Mouse (Mus musculus) heart, adult 9 months (tissue): Measurements from ENCODE around the gene Tnxb.

Experiments used
- DNase-seq, 2 experiments: peaks; one replicate each; pipeline ENCODE4 v3.0.0; 2022; ENCODE audit warnings: low spot score in 2 of 2

Gene Tnxb

DNA sequence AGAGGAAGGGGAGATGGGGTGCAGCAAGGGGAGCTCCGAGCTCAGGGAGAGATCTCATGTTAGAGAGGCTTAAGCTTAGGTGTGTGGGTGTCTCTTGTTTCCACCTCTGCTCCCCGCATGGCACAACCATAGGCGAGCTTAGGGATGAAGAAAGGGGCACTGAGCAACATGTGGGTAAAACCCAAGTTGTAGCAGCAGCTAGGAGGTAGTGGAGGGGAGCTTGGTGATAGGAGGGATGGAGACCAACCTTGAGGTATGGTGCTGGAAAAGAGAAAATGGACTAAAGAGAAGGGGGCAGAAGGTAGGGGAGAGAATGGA, 10.5 kb upstream of the Tnxb start:
- DNase-seq: no peak

DNA sequence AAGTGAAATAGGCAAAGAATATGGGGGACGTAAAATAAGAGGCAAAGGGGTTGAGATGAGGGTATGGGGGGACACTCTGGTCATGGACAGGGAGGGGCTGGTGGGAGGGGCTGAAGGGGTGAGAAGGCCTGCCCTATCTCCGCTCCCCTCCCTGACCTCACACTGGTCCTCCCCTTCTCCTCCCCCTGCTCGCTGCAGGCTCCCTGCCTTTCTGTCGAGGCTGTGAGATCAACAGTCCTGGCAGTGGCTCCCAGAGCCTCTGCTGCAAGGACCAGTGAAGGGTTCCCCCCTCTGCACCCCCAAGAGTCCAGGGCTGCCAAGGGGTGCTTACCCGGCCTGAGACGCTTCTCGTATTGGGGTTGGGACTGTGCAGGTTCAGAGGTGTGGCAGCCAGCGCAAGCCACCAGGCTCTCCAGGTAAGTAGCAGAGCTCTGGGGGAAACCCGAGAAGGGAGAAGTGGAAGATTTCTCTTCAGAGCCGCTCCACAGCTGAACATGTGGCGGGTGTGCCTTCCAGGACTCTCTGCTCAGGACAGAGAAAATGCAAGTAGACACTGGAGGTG, 10.0 kb upstream of the Tnxb start:
- DNase-seq: peak in 1 of 2 experiments; percentile 76

DNA sequence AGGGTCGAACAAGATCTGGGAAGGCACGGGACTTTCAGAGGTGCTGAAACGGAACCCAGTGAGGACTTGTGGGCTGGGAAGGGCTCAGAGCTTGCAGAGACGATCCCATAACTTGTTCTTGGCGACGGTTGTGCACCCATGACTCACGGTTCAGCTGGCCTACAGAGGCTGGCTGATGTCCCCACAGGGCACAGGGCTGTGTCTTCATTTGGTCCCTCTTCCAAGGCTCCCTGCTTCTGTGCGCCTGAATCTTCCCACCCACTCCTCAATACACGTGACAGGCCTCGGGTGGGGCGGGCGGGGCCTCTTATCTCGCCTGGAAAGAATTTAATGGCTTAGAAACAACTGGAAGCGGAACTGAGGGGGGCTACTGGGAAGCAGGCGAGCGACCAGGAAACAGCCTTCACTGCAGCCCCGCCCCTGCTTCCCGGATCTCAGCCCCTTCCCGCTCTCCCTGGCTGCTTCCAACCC, 9.2 kb upstream of the Tnxb start:
- peak; percentile 84 to 87 for DNase-seq

DNA sequence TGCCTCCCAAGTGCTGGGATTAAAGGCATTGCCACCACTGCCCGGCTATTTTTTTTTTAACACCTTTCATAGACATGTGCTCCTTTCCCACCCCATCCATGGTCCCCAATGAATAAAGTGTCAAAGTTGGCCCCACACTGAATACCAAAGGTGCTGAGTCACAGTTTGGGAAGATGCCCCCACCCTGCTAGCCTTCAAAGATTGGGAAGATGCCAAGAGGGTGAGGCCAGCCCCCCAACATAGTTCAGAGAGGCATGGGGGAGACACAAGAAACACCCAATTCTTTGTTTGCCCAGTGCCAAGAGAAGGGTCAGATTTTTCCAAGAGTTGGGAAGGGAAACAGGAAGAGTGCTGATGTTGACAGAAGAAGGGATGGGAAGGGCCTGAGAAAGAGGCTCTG, 7.9 kb upstream of the Tnxb start:
- no peak for DNase-seq

DNA sequence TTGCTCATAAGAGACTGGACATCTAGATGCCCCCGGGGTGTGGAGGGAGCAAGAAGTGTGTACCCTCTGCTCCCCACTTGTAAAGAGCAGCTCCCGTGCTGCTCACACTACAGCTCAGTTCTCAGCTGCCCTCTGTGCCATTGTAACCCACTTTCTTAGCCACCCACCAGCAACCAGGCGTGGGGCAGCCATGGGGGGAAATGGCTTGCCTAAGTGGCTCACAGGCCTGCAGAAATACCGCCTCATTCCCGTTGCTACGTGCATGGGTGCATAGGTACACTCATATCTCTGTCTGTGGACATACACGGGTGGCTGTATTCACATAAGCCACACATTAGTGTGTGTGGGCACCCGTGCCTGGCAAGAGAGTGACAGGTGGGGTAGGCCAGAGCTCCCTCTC, 7.4 kb upstream of the Tnxb start:
- DNase-seq: no peak

DNA sequence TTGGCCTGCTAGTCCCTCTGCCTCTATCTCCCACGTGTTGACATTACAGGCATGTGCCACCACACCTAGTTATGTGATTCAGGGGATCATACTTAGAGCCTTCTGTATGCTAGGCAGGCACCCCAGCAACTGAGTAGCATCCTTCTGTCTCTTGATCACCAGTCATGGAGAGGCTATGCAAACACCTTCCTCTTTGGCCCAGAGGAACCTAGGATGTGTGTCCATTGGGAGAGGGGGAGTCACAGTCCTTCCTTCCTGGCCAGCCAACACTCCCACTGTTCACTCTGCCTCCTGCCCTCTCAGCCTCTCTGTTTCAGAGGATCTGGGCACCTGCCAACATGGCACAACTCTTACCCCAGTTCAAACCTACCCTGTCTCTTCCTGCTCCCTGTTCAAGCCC, 6.8 kb upstream of the Tnxb start:
- no peak for DNase-seq

DNA sequence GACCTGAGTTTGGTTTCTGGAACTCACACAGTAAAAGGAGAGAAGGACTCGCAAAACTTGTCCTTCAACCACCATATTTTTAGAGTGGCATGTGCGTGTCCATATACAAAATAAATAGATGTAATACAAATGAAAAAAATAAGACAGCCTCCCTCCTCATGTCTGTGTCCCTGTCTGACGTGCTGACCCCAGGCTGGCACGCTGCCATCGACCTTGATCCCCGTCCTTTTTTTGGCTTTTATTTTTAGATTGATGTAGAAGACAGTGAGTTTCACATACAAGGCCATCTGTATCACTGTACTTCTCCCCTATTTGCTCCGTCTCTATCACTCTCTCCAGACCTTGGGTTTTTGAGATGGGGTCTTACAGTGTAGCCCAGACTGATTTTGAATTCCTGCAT, 5.9 kb upstream of the Tnxb start:
- DNase-seq: no peak

DNA sequence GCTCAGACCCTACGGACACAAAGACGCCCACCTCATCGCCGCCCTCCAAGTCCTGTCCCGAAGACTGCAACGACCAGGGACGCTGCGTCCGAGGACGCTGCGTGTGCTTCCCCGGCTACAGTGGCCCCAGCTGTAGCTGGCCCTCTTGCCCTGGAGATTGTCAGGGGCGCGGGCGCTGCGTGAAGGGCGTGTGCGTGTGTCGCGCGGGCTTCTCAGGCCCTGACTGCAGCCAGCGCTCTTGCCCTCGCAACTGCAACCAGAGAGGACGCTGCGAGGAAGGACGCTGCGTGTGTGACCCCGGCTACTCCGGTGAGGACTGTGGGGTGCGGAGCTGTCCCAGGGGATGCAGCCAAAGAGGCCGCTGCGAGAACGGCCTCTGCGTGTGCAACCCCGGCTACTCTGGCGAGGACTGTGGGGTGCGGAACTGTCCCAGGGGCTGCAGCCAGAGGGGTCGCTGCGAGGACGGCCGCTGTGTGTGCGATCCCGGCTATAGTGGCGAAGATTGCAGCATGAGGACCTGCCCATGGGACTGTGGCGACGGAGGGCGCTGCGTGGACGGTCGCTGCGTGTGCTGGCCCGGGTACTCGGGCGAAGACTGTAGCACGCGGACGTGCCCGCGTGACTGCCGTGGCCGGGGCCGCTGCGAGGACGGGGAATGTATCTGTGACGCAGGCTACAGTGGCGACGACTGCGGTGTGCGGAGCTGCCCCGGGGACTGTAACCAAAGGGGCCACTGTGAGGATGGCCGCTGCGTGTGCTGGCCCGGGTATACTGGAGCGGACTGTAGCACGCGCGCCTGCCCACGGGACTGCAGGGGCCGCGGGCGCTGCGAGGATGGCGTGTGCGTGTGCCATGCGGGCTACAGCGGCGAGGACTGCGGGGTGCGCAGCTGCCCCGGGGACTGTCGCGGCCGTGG, 1.1 kb downstream of the Tnxb start:
- no peak for DNase-seq

DNA sequence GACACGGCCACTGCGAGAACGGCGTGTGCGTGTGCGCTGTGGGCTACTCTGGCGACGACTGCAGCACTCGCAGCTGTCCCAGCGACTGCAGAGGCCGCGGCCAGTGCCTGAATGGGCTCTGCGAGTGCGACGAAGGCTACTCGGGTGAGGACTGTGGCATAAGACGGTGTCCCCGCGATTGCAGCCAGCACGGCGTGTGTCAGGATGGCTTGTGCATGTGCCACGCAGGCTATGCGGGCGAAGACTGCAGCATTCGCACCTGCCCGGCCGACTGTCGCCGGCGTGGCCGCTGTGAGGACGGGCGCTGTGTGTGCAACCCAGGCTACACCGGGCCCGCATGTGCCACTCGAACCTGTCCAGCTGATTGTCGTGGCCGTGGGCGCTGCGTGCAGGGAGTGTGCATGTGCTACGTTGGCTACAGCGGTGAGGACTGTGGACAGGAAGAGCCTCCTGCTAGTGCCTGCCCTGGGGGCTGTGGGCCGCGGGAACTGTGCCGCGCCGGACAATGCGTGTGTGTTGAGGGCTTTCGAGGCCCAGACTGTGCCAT, 2.0 kb downstream of the Tnxb start:
- DNase-seq: no peak

DNA sequence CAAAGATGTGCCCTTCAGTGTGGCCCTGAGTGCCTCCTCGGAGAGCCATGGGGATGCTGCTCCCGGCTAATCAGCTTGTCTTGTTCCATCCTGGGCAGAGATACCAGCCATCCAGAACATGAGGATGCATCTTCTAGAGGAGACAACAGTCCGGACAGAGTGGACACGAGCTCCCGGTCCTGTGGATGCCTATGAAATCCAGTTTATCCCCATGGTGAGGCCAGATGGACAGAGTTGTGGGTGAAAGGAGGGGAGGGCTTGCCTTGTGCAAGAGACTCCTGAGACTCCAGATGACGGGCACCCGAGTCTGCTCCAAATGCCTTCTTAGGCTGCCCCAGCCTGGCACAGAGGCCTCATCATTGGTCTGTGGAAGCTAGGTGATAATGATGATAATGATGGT, 2.8 kb downstream of the Tnxb start:
- no peak for DNase-seq

DNA sequence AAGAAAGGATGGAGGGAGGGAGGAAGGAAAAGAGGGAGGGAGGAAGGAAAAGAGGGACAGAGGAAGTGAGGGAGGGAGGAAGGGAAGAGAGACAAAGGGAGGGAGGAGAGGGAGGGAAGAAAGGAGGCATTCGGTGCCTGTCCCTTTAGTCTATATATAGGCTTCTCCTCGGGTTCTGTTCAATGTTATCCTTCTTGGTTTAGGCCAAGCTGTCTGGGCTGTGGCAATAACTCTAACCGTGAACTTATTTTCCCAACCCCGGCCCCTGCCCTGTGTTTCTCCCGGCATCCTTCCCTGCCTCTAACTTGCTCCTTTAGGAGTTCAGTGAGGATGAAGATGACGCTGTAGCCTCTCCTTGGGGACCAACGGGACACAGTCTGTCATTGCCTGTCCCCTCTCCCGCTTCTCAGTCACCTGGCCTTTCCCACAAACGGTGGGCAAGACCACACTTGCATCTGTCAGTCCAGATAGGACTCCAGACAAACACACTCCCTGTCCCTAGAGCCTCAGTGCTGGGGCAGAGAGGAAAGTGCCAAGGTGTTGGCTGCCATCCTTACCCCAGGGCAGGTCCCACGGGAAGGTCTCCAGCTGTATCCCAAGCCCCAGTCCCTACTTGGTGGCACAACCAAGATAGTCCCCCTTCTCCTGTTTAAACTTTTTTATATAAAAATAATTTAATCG, 4.3 kb downstream of the Tnxb start:
- DNase-seq: no peak

DNA sequence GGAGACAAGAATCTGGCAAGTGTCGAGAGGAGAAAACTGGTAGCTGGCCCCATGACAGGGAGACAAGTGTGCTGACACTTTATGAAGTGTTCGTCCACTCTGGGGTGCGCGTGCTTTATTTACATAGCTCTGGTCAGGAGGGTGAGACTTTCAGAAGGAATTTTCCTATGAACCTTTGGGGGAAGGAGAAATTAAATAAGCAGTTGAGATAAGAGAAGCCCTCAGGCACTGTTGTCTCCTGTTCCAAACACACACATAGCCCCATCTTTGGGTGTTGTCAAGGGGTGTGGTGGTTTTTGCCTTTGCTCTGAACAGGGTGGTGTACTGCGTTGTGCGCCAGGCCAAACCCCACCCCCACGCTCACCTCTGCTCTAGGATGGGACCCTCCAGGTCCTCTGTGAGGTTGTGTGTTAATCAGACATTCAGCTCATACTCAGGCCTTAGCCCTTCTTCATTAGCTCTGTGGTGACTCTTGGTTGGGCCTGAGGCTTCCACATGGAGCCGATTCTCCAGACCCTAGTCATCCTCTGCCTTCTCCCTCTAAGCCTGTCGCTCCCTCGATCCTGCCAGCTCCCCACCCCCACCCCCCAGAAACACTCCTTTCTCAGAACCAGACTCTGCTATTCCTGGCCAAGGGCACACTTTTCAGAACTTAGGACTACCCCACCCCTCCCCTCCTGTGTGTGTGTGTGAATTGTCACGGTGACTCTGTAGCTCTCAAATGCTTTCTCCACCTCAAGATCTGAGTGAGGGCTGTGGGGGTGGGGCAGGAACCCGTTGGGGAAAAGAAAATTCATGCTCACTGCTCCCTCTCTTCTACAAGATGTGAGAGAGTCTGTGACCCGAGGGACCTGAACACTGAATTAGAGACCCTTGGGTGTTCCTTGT, 5.1 kb downstream of the Tnxb start:
- DNase-seq: no peak

DNA sequence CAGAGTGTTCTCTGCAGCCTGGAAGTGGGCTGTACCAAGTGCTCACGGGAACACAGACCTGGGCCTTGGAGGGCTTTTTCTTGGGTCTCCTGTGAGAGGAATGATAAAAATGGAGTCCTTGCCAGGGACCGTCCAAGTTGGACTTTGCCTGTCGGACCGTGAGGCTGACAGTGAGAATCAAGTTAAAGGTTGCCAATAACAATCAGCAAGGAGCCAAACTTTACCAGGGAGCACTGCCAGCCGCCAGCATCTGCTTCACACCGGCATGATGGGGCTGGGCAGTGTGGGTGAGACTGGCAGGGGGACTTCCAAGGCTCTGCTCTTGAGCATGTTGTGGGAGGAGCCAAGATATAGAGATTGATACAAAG, 5.7 kb downstream of the Tnxb start:
- no peak for DNase-seq

DNA sequence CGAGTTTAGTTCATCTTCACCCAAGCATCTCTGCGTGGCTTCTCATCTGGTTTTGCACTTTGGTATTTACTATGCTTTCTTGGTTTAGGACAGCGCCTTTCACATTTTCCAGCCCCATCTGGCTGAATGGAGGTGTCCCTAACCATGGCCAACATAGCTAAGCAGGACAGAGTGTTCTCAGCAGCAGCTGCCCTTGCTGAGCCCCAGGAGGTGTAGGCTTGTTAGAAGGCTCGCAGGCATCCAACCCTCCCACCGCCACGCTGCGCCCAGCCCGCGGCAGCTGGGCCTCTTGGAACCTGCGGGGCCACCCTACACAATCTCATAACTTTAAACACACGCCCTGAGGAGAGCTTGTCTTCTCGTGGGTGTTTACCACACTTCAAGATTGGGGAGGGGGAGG, 6.3 kb downstream of the Tnxb start:
- DNase-seq: no peak

DNA sequence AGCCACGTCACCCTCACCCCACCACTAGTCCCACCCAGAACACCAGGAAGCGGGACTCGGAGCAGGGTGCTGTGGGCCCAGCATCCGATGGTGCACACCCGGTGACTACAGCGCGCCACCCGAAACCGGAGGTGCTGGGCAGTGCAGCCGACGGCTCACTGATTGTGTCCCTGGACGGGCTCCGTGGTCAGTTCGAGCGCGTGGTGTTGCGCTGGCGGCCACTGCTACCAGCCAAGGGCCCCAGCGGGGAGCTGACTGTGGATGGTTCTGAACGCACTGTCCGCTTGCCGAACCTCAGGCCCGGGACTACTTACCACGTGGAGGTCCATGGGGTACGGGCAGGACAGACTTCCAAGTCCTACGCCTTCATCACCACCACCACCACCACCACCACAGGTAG, 9.9 kb downstream of the Tnxb start:
- DNase-seq: no peak

DNA sequence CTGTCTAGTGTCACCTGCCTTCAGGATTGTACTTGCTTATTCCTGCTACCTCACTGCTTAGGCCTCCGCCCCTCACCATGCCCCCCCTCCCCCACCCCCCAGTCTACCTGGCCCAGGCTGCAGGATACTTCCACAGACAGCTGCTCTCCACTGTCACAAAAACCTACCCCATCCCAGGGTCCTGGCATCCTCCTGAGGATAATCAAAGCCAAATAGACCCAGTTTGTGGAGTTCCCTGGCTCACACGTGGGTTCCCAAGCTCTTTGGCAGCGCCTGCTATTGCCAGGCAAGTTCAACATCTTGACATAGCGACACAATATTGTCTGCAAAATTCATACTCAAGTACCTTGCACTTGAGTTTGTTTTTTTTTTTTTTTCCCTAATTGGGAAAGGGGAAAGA, 10.3 kb downstream of the Tnxb start:
- DNase-seq: no peak

DNA sequence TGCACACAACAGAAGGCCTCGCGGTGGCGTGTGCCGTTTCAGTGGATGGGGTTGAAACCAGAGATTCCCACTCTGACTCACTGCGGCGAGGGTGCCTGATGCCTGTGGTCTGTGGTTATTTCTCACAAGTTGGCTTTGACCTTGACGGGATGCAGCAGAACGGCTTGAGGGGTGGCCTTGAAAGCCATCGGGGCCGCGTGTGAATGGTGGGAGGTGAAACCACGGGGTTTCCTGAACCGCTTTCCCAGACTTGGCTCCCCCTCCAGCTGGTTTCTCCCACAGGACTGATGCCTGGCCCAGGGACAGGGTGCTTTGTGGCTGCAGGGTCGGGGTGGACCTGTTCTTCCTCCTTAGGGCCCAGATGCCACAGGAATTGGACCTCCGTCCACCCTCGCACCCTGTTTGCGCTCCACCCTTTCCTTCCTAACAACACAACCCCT, 10.8 kb downstream of the Tnxb start:
- peak; percentile 70 to 81 for DNase-seq

DNA sequence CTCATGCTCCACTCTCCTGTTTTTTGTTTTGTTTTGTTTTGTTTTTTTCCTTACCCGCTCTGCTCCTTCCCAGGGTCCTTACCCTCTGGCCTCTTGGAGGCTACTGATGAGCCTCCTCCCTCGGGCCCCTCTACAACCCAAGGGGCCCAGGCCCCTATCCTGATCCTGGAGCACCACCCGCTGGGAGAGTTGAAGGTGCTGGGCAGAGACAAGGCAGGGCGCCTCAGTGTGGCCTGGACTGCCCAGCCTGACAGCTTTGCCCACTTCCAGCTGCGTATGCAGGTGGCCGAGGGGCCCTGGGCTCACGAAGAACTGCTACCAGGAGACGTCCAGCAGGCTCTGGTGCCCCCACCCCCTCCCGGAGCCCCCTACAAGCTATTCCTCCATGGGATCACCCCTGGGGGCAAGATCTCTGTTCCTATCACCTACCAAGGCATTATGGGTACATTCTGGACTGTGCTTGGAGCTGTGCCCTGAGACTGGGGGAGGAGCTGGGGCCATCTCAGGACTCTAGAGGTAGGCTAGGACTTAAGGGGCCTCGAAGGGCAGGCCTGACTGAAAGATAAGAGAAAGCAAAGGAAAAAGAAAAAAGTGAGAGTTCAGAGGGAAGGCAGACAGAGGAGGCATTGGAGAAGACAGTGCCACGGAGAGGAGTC, 11.7 kb downstream of the Tnxb start:
- DNase-seq: no peak

DNA sequence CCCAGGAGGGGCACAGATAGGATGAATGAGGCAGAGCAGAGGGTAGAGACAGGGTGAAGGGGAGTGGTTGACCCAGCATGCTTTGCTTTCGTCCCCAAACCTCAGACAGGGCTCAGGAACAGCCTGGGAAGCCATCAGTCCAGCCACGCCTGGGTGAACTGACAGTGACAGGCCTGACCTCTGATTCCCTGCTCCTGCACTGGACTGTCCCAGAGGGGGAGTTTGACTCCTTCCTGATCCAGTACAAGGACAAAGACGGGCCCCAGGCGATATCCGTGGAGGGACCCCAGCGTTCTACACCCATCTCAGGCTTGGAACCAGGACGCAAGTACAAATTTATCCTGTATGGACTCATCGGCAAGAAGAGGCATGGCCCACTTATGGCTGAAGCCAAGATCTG, 12.8 kb downstream of the Tnxb start:
- no peak for DNase-seq

DNA sequence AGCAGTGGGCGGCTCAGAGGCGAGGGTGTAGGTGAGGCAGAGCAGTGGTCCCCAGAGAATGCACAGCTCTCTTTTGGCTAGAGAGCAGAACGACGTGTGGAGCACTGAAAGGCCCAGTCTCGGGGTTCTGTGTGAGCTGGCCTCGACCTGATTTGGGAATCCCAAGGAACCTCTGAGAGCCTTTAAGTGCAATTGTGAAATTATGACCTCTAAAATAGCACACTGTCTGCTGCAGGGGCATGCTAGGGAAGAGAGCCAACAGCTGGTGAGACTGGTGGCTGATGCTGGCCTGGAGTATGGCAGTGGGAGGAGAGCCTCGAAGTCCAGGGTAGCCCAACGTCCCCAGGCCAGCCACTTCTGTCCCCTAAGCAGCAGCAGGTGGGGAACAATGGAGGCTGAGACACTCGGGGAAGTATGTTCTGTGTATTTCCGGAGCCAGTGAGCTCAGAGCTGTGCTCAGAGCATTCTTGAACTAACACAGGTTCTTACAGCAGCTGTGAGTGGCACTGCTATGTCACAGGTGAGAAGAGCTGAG, 13.4 kb downstream of the Tnxb start:
- DNase-seq: no peak
